ENCODE assay signal across 28 mouse cellular contexts in genomic region chr3:137429516-137429915, GRCm38 (mm10).
"Had no signal": no experiment of that assay in that cellular context is flagged by ENCODE, and none has a peak within 500 bp of the region (broad histone marks: within the 10 kb centered on the region; RNA-seq: fewer than 3 reads in every experiment).

No protein-coding gene starts in this region.

- ATAC-seq: forebrain, embryonic 13.5 days; forebrain, embryonic 14.5 days; forebrain, embryonic 15.5 days; forebrain, embryonic 16.5 days; forebrain, postnatal 0 days had no signal

- H3K27ac ChIP-seq: embryonic facial prominence, embryonic 10.5 days; embryonic facial prominence, embryonic 12.5 days; embryonic facial prominence, embryonic 13.5 days; embryonic facial prominence, embryonic 15.5 days; forebrain, embryonic 10.5 days; forebrain, embryonic 12.5 days; forebrain, embryonic 13.5 days; forebrain, embryonic 15.5 days; gastrocnemius, adult 2 months; heart, adult 2 months had no signal

- H3K4me3 ChIP-seq: embryonic facial prominence, embryonic 10.5 days; embryonic facial prominence, embryonic 12.5 days; embryonic facial prominence, embryonic 13.5 days; embryonic facial prominence, embryonic 15.5 days; erythroblast, embryonic 14.5 days; forebrain, embryonic 10.5 days; forebrain, embryonic 12.5 days; forebrain, embryonic 13.5 days; forebrain, embryonic 15.5 days; gastrocnemius, adult 2 months; heart, adult 2 months had no signal

- DNase-seq: cerebellum, adult 8-10 months; cerebellum, adult 9-10 months; cerebellum, adult 9-11 months; cerebellum, postnatal 10 days; cerebellum, postnatal 14 days; cerebellum, postnatal 25 days; cerebellum, postnatal 36 days; embryo, embryonic 11 days; forebrain, postnatal 0 days; gastrocnemius, adult 2 months; gastrocnemius, postnatal 10 days; gastrocnemius, postnatal 14 days; gastrocnemius, postnatal 25 days; gastrocnemius, postnatal 36 days; heart, adult 11 months; heart, adult 18-20 months; heart, adult 2 months had no signal
